Mouse (Mus musculus) heart, postnatal 36 days (tissue): ENCODE results near the gene Fam221a. TPM values are rescaled to one million over a fixed set of nuclear protein-coding genes. Genes with fewer than 3 reads are reported as not detected.

Experiments used
- DNase-seq, 2 experiments: peaks; one replicate each; pipeline ENCODE4 v3.0.0; 2021 to 2022
- intact Hi-C: fragments of 180-260 bp; cut with DNase I; formaldehyde crosslinking; loops from one replicate; pipeline ENCODE4 v1.15.1; 2025
- total RNA-seq, 2 experiments: library from RNA; stranded (reverse); gene quantifications; 2 replicates each; pipeline ENCODE4 v1.2.3; 2021

The Fam221a gene
- total RNA-seq: under 1 TPM; 0.28 to 0.54 TPM

GRCm38 (mm10) chr6:49367159-49368054 lies at the start of gene Fam221a:
Gene Fam221a, plus strand, starts transcription at chr6:49367739.
- DNase-seq: peak; percentile 81 to 82
- intact Hi-C loops: loop anchor here (2.0 kb wide), 1 partner anchor 47 kb away; no protein-coding TSS in a partner anchor

- intact Hi-C loops: loop anchor here (1.0 to 5.0 kb wide), 3 partner anchors 51 to 92 kb away; no protein-coding TSS in a partner anchor
- peak; percentile 97 to 98 for DNase-seq
Observed at GRCm38 (mm10) chr6:49318966-49319594, 48.5 kb upstream of the Fam221a start, which contains the start of gene Ccdc126. Gene Ccdc126, plus strand, starts transcription at chr6:49319274.

GRCm38 (mm10) chr6:49319595-49320315 lies 47.8 kb upstream of the Fam221a start:
- intact Hi-C loops: loop anchor here (1.0 to 5.0 kb wide), 4 partner anchors 47 to 92 kb away; partner anchors contain the start of gene Fam221a

GRCm38 (mm10) chr6:49321341-49321740 lies 46.2 kb upstream of the Fam221a start:
- intact Hi-C loops: loop anchor here (2.0 kb wide), 1 partner anchor 45 kb away; the partner anchor contains the start of gene Fam221a

More at GRCm38 (mm10) chr6:49319595-49320315, 47.8 kb upstream of the Fam221a start:
- no peak for DNase-seq

GRCm38 (mm10) chr6:49322056-49322455 lies 45.5 kb upstream of the Fam221a start:
- DNase-seq: no peak
- intact Hi-C loops: no loop called here

More at GRCm38 (mm10) chr6:49321341-49321740, 46.2 kb upstream of the Fam221a start:
- DNase-seq: no peak

GRCm38 (mm10) chr6:49322986-49323385 lies 44.6 kb upstream of the Fam221a start:
- intact Hi-C loops: no loop called here
- no peak for DNase-seq

- intact Hi-C loops: no loop called here
Observed at GRCm38 (mm10) chr6:49324528-49324927, 43.0 kb upstream of the Fam221a start.

GRCm38 (mm10) chr6:49325294-49325693 lies 42.2 kb upstream of the Fam221a start:
- DNase-seq: no peak

More at GRCm38 (mm10) chr6:49324528-49324927, 43.0 kb upstream of the Fam221a start:
- no peak for DNase-seq

GRCm38 (mm10) chr6:49326846-49327245 lies 40.7 kb upstream of the Fam221a start:
- intact Hi-C loops: no loop called here
- no peak for DNase-seq

More at GRCm38 (mm10) chr6:49325294-49325693, 42.2 kb upstream of the Fam221a start:
- intact Hi-C loops: no loop called here

GRCm38 (mm10) chr6:49331369-49332059 lies 36.0 kb upstream of the Fam221a start:
- intact Hi-C loops: no loop called here
- DNase-seq: no peak

- intact Hi-C loops: no loop called here
- no peak for DNase-seq
Observed at GRCm38 (mm10) chr6:49332060-49332370, 35.5 kb upstream of the Fam221a start.

- intact Hi-C loops: no loop called here
- no peak for DNase-seq
Observed at GRCm38 (mm10) chr6:49338566-49338965, 29.0 kb upstream of the Fam221a start.

GRCm38 (mm10) chr6:49339145-49339544 lies 28.4 kb upstream of the Fam221a start:
- DNase-seq: no peak
- intact Hi-C loops: no loop called here

GRCm38 (mm10) chr6:49343737-49344469 lies 23.6 kb upstream of the Fam221a start:
- no peak for DNase-seq
- intact Hi-C loops: no loop called here

- DNase-seq: no peak
- intact Hi-C loops: no loop called here
Observed at GRCm38 (mm10) chr6:49349826-49350225, 17.7 kb upstream of the Fam221a start.

- intact Hi-C loops: no loop called here
Observed at GRCm38 (mm10) chr6:49354613-49355012, 12.9 kb upstream of the Fam221a start.

GRCm38 (mm10) chr6:49355171-49355570 lies 12.4 kb upstream of the Fam221a start:
- DNase-seq: no peak
- intact Hi-C loops: no loop called here

More at GRCm38 (mm10) chr6:49354613-49355012, 12.9 kb upstream of the Fam221a start:
- no peak for DNase-seq

GRCm38 (mm10) chr6:49360420-49360819 lies 7.1 kb upstream of the Fam221a start:
- intact Hi-C loops: no loop called here
- DNase-seq: no peak

- intact Hi-C loops: no loop called here
Observed at GRCm38 (mm10) chr6:49368212-49368611, 673 bp downstream of the Fam221a start.

More at GRCm38 (mm10) chr6:49368212-49368611, 673 bp downstream of the Fam221a start:
- no peak for DNase-seq
